Mouse (Mus musculus): ENCODE results near the gene Gpc6.
"Not testable (repeated sequence)": the region's sequence is repeated elsewhere in the genome, so short reads cannot be mapped to it uniquely, and the experiment has no call there.

The Gpc6 gene

GRCm38 (mm10) chr14:117384096-117384770 lies 459.1 kb downstream of the Gpc6 start:
- peak; percentile 94 for DNase-seq

GRCm38 (mm10) chr14:117385731-117386270 lies 460.7 kb downstream of the Gpc6 start:
- peak; percentile 88 for DNase-seq

- no peak for DNase-seq
Observed at GRCm38 (mm10) chr14:117390794-117391320, 465.7 kb downstream of the Gpc6 start.

- no peak for DNase-seq
Observed at GRCm38 (mm10) chr14:117391412-117391811, 466.3 kb downstream of the Gpc6 start.

- DNase-seq, result no peak
Observed at GRCm38 (mm10) chr14:117397165-117397564, 472.1 kb downstream of the Gpc6 start.

GRCm38 (mm10) chr14:117407824-117408524 lies 482.9 kb downstream of the Gpc6 start:
- DNase-seq, result no peak

- DNase-seq, result no peak
Observed at GRCm38 (mm10) chr14:117408525-117408835, 483.4 kb downstream of the Gpc6 start.

GRCm38 (mm10) chr14:117409778-117410177 lies 484.7 kb downstream of the Gpc6 start:
- DNase-seq, result no peak

GRCm38 (mm10) chr14:117410511-117410910 lies 485.4 kb downstream of the Gpc6 start:
- DNase-seq, result no peak

GRCm38 (mm10) chr14:117415045-117415444 lies 489.9 kb downstream of the Gpc6 start:
- DNase-seq, result no peak

GRCm38 (mm10) chr14:117419561-117420218 lies 494.6 kb downstream of the Gpc6 start:
- no peak for DNase-seq

GRCm38 (mm10) chr14:117421170-117421569 lies 496.1 kb downstream of the Gpc6 start:
- no peak for DNase-seq

- DNase-seq, result no peak
Observed at GRCm38 (mm10) chr14:117426116-117426515, 501.0 kb downstream of the Gpc6 start.

GRCm38 (mm10) chr14:117427776-117428175 lies 502.7 kb downstream of the Gpc6 start:
- DNase-seq, result no peak

GRCm38 (mm10) chr14:117435739-117436138 lies 510.6 kb downstream of the Gpc6 start:
- DNase-seq, result peak; percentile 87

- not testable (repeated sequence) for DNase-seq
Observed at GRCm38 (mm10) chr14:117446675-117447231, 521.6 kb downstream of the Gpc6 start.

- DNase-seq, result no peak
Observed at GRCm38 (mm10) chr14:117451391-117451991, 526.4 kb downstream of the Gpc6 start.

- DNase-seq, result no peak
Observed at GRCm38 (mm10) chr14:117452150-117452549, 527.0 kb downstream of the Gpc6 start.

GRCm38 (mm10) chr14:117473378-117473777 lies 548.3 kb downstream of the Gpc6 start:
- no peak for DNase-seq

- DNase-seq, result no peak
Observed at GRCm38 (mm10) chr14:117478879-117479278, 553.8 kb downstream of the Gpc6 start.

GRCm38 (mm10) chr14:117487161-117487754 lies 562.1 kb downstream of the Gpc6 start:
- DNase-seq, result no peak

GRCm38 (mm10) chr14:117490469-117490868 lies 565.4 kb downstream of the Gpc6 start:
- DNase-seq, result no peak

All from heart, adult 11 months (tissue).